Mouse (Mus musculus): ENCODE data around the gene Wnt3. TPM values are rescaled to one million over a fixed set of nuclear protein-coding genes. Genes with fewer than 3 reads are reported as not detected.

Wnt3 gene
- polyA plus RNA-seq, 1 experiment from 2014 or later = 5.1 TPM

DNA sequence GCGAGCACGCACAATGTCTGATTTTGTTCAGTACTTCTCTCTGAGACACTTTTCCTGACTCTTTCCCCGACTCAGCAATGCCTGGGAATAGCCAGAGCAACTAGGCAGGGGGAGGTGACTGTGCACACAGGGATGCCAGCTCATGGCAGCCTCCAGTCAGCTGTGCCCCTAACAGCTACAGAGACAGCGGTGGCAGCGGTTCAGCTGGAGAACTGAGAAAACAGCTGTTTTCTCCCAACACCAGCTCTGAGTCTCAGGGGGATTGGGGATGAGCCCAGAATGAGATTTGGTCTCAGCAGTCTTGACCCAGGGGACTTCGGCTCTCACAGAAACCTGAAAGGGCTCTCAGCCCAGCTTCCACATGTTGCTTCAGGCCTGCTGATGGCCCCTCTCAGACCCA lies 9.3 kb upstream of the Wnt3 start:
- WGBS = 63% methylated on average over 6 of the region's 6 CpGs
- DNase-seq (ENCODE audit: low spot score) (no peak), ATAC-seq (ENCODE audit: insufficient number of reproducible peaks, low FRiP score, low TSS enrichment, low read depth) (no peak)

DNA sequence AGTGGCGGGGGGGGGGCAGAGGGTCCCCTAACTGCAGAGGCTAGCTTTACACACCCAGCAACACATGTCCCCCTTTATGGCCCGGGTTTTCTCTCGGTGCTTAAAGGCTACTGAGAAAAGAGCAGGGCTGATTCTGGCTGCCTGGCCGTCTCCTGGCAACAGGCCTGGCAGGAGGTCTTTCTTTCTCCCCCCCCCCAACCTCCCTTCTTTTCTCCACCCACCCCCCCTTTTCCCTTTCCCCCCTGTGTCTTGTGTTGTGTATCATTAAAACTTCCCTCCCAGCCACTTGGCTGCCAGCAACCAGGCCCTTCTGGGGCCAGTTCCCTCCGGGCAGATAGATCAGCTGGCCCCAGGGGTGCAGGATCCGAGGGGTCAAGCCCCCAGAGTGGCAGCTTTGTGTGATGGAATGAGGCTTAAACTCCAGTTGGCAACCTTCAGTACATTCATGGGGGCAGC lies 8.4 kb upstream of the Wnt3 start:
- Histone ChIP-seq H3K4me3 (ENCODE audit: low read depth, low read length) (no peak overlapping the region), H3K9ac (ENCODE audit: low read length) (no peak overlapping the region), H3K9me3 (ENCODE audit: control insufficient read depth, low read length) (no peaks in the 10 kb centered on the region), H3K4me2 (ENCODE audit: low read depth, severe bottlenecking) (no peak overlapping the region), H3K4me1 (ENCODE audit: control insufficient read depth, insufficient read depth, low read length) (no peaks in the 10 kb centered on the region; the same call in 1 of the 2 replicates), H3K27ac (replicated peaks; ENCODE audit: low read depth, low read length) (no peak overlapping the region), H3K36me3 (ENCODE audit: control insufficient read depth, insufficient read depth, low read length) (no peaks in the 10 kb centered on the region), H3K27me3 (ENCODE audit: control insufficient read depth, insufficient read depth, low read length) (peaks cover 21% of the 10 kb centered on the region)
- DNase-seq (ENCODE audit: low spot score) (no peak), ATAC-seq (ENCODE audit: insufficient number of reproducible peaks, low FRiP score, low TSS enrichment, low read depth) (no peak)
- 8% methylated on average over 5 of the region's 6 CpGs for WGBS

More for the DNA sequence above, 9.3 kb upstream of the Wnt3 start:
- Histone ChIP-seq H3K9me3 (ENCODE audit: control insufficient read depth, low read length) (no peaks in the 10 kb centered on the region), H3K4me1 (ENCODE audit: control insufficient read depth, insufficient read depth, low read length) (no peaks in the 10 kb centered on the region; the same call in 1 of the 2 replicates), H3K4me3 (ENCODE audit: low read depth, low read length) (no peak overlapping the region), H3K27me3 (ENCODE audit: control insufficient read depth, insufficient read depth, low read length) (peaks cover 11% of the 10 kb centered on the region), H3K36me3 (ENCODE audit: control insufficient read depth, insufficient read depth, low read length) (no peaks in the 10 kb centered on the region), H3K4me2 (ENCODE audit: low read depth, severe bottlenecking) (no peak overlapping the region), H3K9ac (ENCODE audit: low read length) (no peak overlapping the region), H3K27ac (replicated peaks; ENCODE audit: low read depth, low read length) (no peak overlapping the region)

DNA sequence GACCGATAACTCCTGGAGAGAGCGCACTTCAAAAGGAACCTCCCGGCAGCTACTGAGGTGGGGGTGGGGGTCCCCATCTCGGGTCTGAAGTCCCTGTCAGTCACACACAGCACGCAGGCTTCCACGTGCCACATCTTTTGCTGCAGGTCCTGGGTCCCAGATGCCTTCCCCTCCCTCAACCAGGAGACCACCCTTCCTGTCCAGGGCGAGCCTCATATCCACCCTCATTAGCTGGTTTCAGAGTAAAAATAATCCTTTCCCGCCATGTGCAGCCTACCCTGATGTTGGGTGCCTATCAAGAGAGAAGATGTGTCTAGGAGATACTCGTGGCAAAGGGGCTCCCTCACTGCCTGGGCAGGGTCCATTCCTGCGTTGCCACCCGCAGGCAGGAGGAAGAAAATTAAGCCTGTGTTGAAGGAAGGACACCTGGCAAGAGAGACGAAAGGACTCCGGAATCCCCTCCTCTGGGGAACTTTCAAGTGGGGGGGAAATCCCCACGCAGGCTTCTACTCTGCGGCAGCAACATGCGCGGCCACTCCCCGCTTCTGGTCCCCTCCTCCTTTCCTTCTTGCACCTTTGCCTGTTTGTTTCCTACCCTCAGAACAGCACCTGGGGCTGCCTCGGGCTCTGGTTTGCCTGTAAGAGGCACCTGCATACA lies 2.7 kb upstream of the Wnt3 start:
- Histone ChIP-seq H3K27me3 (ENCODE audit: control insufficient read depth, insufficient read depth, low read length) (peaks cover 76% of the 10 kb centered on the region), H3K4me3 (ENCODE audit: low read depth, low read length) (no peak overlapping the region)

DNA sequence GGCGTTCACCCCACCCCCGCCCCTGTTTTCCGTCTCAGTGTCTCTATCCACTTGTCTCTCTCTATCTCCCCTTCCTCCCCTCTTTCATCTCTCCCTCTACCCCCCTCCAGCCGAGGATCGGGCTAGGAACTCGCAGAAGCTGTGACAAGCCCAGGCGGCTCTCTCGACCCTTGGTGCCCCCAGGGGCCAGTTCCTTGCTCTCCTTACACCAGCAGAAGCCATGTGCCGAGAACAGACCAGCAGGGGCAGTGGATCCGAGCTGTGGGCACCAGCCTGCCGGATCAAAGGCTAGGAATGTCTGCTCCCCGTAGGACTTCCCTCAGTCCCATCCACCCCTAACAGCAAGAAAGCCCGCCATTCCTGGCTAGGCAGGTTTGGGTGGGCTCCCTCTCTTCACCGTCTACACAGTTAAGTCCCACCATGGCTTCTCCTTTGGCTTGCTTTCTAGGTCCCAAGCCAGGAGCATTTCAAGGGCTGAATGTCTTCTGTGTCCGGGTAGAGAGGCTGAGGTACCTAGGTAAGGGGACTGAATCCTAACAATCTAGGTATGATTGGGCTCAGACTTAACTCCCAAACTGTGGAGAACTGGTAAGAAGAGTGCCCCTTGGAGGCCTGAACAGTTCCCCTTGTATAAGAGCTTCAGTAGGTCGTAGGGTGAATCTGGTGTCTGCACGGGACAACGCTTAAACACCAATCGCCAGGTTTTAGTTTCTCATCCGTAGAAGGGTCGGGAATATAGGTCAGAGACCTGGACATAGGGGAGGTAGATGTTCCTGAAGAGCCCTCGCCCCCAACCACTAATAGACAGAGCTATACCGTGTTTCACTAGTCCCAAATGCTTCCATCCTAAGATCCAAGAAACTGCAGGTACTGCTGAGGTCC lies 1.2 kb upstream of the Wnt3 start:
- H3K9me3 ChIP-seq (ENCODE audit: control insufficient read depth, low read length) = no peaks in the 10 kb centered on the region
- H3K4me1 ChIP-seq (ENCODE audit: control insufficient read depth, insufficient read depth, low read length) = peaks cover 12% of the 10 kb centered on the region; the same call in 1 of the 2 replicates
- H3K27ac ChIP-seq (replicated peaks; ENCODE audit: low read depth, low read length) = no peak overlapping the region
- H3K4me2 ChIP-seq (ENCODE audit: low read depth, severe bottlenecking) = peak overlapping the region; percentile 41; the same call in 1 of the 2 replicates
- no peaks in the 10 kb centered on the region for H3K36me3 ChIP-seq (ENCODE audit: control insufficient read depth, insufficient read depth, low read length)
- ATAC-seq (ENCODE audit: insufficient number of reproducible peaks, low FRiP score, low TSS enrichment, low read depth) (no peak), DNase-seq (ENCODE audit: low spot score) (peak; percentile 56)
- no peak overlapping the region for H3K9ac ChIP-seq (ENCODE audit: low read length)
- H3K27me3 ChIP-seq (ENCODE audit: control insufficient read depth, insufficient read depth, low read length) = peaks cover 83% of the 10 kb centered on the region
- 1% methylated on average over 23 of the region's 23 CpGs for WGBS
- peak overlapping the region; percentile 25; the same call in 1 of the 2 replicates for H3K4me3 ChIP-seq (ENCODE audit: low read depth, low read length)

More for the DNA sequence above, 2.7 kb upstream of the Wnt3 start:
- Histone ChIP-seq H3K9ac (ENCODE audit: low read length) (no peak overlapping the region), H3K9me3 (ENCODE audit: control insufficient read depth, low read length) (no peaks in the 10 kb centered on the region), H3K4me2 (ENCODE audit: low read depth, severe bottlenecking) (no peak overlapping the region), H3K4me1 (ENCODE audit: control insufficient read depth, insufficient read depth, low read length) (peaks cover 12% of the 10 kb centered on the region; the same call in 1 of the 2 replicates), H3K27ac (replicated peaks; ENCODE audit: low read depth, low read length) (no peak overlapping the region), H3K36me3 (ENCODE audit: control insufficient read depth, insufficient read depth, low read length) (no peaks in the 10 kb centered on the region)
- DNase-seq (ENCODE audit: low spot score) (peak; percentile 41), ATAC-seq (ENCODE audit: insufficient number of reproducible peaks, low FRiP score, low TSS enrichment, low read depth) (no peak)
- WGBS = 2% methylated on average over 19 of the region's 19 CpGs

DNA sequence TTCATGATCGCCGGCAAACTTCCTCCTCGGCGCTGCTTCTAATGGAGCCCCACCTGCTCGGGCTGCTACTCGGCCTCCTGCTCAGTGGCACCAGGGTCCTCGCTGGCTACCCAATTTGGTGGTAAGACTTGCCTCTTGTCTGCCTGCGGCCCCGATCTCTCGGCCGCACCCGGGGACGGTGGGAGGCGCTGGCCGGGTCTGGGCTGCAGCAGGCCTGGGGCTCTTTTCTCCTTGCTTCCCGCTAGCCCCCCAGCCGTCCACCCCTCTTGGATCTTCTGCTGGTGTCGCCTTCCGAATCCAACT lies 229 bp downstream of the Wnt3 start:
- Histone ChIP-seq H3K4me2 (ENCODE audit: low read depth, severe bottlenecking) (peak overlapping the region; percentile 41), H3K9me3 (ENCODE audit: control insufficient read depth, low read length) (no peaks in the 10 kb centered on the region), H3K4me1 (ENCODE audit: control insufficient read depth, insufficient read depth, low read length) (peaks cover 12% of the 10 kb centered on the region; the same call in 1 of the 2 replicates), H3K9ac (ENCODE audit: low read length) (no peak overlapping the region), H3K4me3 (ENCODE audit: low read depth, low read length) (peak overlapping the region; percentile 25), H3K27me3 (ENCODE audit: control insufficient read depth, insufficient read depth, low read length) (peaks cover 77% of the 10 kb centered on the region), H3K27ac (replicated peaks; ENCODE audit: low read depth, low read length) (no peak overlapping the region), H3K36me3 (ENCODE audit: control insufficient read depth, insufficient read depth, low read length) (no peaks in the 10 kb centered on the region)
- ATAC-seq (ENCODE audit: insufficient number of reproducible peaks, low FRiP score, low TSS enrichment, low read depth) = no peak
- peak; percentile 68 for DNase-seq (ENCODE audit: low spot score)
- 0% methylated on average over 19 of the region's 19 CpGs for WGBS

DNA sequence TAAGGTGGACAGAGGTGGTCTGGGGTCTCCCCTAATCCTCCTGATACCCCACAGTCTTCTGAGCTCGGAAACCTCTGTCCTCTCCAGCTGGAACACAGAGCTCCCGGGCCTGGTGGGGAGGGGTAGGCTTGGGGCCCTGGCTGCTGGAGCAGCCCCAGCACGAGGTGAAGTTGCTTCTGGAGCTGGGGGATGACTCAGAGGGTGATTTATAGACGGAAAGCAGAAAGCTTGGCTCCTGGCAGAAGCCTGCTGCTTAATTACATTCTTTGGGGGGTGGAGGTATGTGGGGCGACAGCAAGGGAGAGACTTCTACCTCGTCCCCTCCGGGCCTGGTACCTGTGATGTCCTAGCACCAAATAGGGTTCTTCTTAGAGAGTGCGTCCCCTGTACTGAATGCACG lies 6.2 kb downstream of the Wnt3 start:
- DNase-seq (ENCODE audit: low spot score) = no peak
- H3K27me3 ChIP-seq (ENCODE audit: control insufficient read depth, insufficient read depth, low read length) = peaks cover 18% of the 10 kb centered on the region
- no peaks in the 10 kb centered on the region for H3K36me3 ChIP-seq (ENCODE audit: control insufficient read depth, insufficient read depth, low read length)
- no peak overlapping the region for H3K27ac ChIP-seq (replicated peaks; ENCODE audit: low read depth, low read length)
- no peak for ATAC-seq (ENCODE audit: insufficient number of reproducible peaks, low FRiP score, low TSS enrichment, low read depth)
- no peak overlapping the region for H3K9ac ChIP-seq (ENCODE audit: low read length)
- no peak overlapping the region for H3K4me3 ChIP-seq (ENCODE audit: low read depth, low read length)
- H3K4me1 ChIP-seq (ENCODE audit: control insufficient read depth, insufficient read depth, low read length) = peaks cover 3% of the 10 kb centered on the region; the same call in 1 of the 2 replicates
- H3K4me2 ChIP-seq (ENCODE audit: low read depth, severe bottlenecking) = no peak overlapping the region
- 33% methylated on average over 9 of the region's 9 CpGs for WGBS
- no peaks in the 10 kb centered on the region for H3K9me3 ChIP-seq (ENCODE audit: control insufficient read depth, low read length)

DNA sequence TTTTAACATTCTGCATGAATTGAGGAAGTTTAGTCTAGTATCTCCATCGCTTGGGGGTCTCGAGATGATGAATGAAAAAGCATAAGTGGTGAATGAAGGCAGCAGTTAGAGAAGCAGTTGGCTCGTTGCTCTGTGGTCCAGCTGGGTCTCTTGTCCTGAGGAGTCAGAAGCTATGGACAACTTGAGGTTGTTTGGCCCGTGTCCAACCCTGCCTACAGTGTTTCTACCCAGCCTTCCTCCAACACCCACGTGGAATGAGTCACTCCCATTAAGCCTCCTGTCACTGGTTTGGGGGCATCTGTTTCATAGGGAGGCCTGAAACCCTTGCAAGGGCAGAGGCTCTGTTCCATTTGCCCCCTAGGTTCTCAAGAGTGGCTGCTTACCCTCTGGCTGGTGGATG lies 16.0 kb downstream of the Wnt3 start:
- Histone ChIP-seq H3K4me1 (ENCODE audit: control insufficient read depth, insufficient read depth, low read length) (no peaks in the 10 kb centered on the region), H3K27me3 (ENCODE audit: control insufficient read depth, insufficient read depth, low read length) (peaks cover 14% of the 10 kb centered on the region), H3K4me2 (ENCODE audit: low read depth, severe bottlenecking) (no peak overlapping the region), H3K36me3 (ENCODE audit: control insufficient read depth, insufficient read depth, low read length) (no peaks in the 10 kb centered on the region), H3K9ac (ENCODE audit: low read length) (no peak overlapping the region), H3K27ac (replicated peaks; ENCODE audit: low read depth, low read length) (no peak overlapping the region), H3K4me3 (ENCODE audit: low read depth, low read length) (no peak overlapping the region), H3K9me3 (ENCODE audit: control insufficient read depth, low read length) (no peaks in the 10 kb centered on the region)
- WGBS = 90% methylated on average over 5 of the region's 5 CpGs
- DNase-seq (ENCODE audit: low spot score) = no peak
- ATAC-seq (ENCODE audit: insufficient number of reproducible peaks, low FRiP score, low TSS enrichment, low read depth) = no peak

DNA sequence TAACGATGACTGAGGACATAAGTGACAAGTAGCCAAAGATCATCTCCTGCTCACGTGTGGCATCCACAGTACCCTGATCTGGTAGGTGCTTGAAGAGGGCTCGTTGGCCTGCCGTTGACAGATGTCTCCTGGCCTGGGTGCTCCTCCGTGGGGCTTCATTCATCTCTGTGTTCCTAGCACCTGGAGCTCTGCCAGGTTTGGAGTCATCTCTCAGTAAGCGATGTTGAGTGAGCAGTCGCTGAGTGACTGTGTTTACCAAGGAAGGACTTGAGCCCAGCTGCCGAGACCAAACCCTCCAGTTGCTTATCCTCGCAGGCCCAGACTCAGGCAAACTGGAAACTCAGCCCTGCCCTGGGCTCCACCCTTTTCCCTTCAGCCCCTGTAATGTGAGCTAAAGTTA lies 27.2 kb downstream of the Wnt3 start:
- no peak for DNase-seq (ENCODE audit: low spot score)
- WGBS = 86% methylated on average over 9 of the region's 9 CpGs

More for the DNA sequence above, 27.2 kb downstream of the Wnt3 start:
- Histone ChIP-seq H3K27ac (replicated peaks; ENCODE audit: low read depth, low read length) (no peak overlapping the region), H3K9me3 (ENCODE audit: control insufficient read depth, low read length) (no peaks in the 10 kb centered on the region), H3K27me3 (ENCODE audit: control insufficient read depth, insufficient read depth, low read length) (peaks cover 10% of the 10 kb centered on the region), H3K4me1 (ENCODE audit: control insufficient read depth, insufficient read depth, low read length) (no peaks in the 10 kb centered on the region), H3K4me2 (ENCODE audit: low read depth, severe bottlenecking) (no peak overlapping the region), H3K9ac (ENCODE audit: low read length) (no peak overlapping the region), H3K36me3 (ENCODE audit: control insufficient read depth, insufficient read depth, low read length) (no peaks in the 10 kb centered on the region), H3K4me3 (ENCODE audit: low read depth, low read length) (no peak overlapping the region)
- no peak for ATAC-seq (ENCODE audit: insufficient number of reproducible peaks, low FRiP score, low TSS enrichment, low read depth)
